Mouse (Mus musculus): Measurements from ENCODE around the gene Clec2g. TPM values are rescaled to one million over a fixed set of nuclear protein-coding genes. Genes with fewer than 3 reads are reported as not detected.

Clec2g gene
- polyA plus RNA-seq, 1 experiment from 2014 or later: not detected

Small RNAs within 50 kb of the gene (microRNA-seq; reads per million reads assigned to microRNA genes)
- gene Gm27336 (not detected), gene Mir7649 (not detected)

Other genes with a start within 250 kb of the Clec2g start
- not detected in 2 replicates for gene Klrb1, start 211.3 kb upstream of the Clec2g start, polyA plus RNA-seq (2016; fragmentation: Nextera tagmentation; extraction: Ambion mirVana)
- gene Klrb1c, start 145.2 kb upstream of the Clec2g start, polyA plus RNA-seq (2016; fragmentation: Nextera tagmentation; extraction: Ambion mirVana): not detected in 2 replicates
- not detected in 2 replicates for gene Gm44511, start 108.1 kb upstream of the Clec2g start, polyA plus RNA-seq (2016; fragmentation: Nextera tagmentation; extraction: Ambion mirVana)
- gene Klrb1b, start 108.0 kb upstream of the Clec2g start, polyA plus RNA-seq (2016; fragmentation: Nextera tagmentation; extraction: Ambion mirVana): 0.25 TPM in 1 of 2 replicates, not detected in the other
- not detected in 2 replicates for gene Clec2i, start 46.8 kb upstream of the Clec2g start, polyA plus RNA-seq (2016; fragmentation: Nextera tagmentation; extraction: Ambion mirVana)
- 0.35 and 0.57 TPM in 2 replicates for gene BC035044, start 43.3 kb upstream of the Clec2g start, polyA plus RNA-seq (2016; fragmentation: Nextera tagmentation; extraction: Ambion mirVana)
- gene Klrb1f, start 111.5 kb downstream of the Clec2g start, polyA plus RNA-seq (2016; fragmentation: Nextera tagmentation; extraction: Ambion mirVana): 0.18 and 0.45 TPM in 2 replicates
- not detected in 2 replicates for gene Clec2e, start 166.5 kb downstream of the Clec2g start, polyA plus RNA-seq (2016; fragmentation: Nextera tagmentation; extraction: Ambion mirVana)
- gene Clec2d, start 246.2 kb downstream of the Clec2g start, polyA plus RNA-seq (2016; fragmentation: Nextera tagmentation; extraction: Ambion mirVana): not detected in 2 replicates

Data from hindbrain, embryonic 12.5 days (tissue).